Mouse (Mus musculus) gonadal fat pad, adult 2 months (tissue): ENCODE data around the gene F12. TPM values are rescaled to one million over a fixed set of nuclear protein-coding genes. Genes with fewer than 3 reads are reported as not detected.

Experiments used
- DNase-seq: peaks from one replicate; pipeline ENCODE4 v3.0.0-alpha.2; 2012; ENCODE audit warnings: low read depth
- polyA plus RNA-seq: library from polyadenylated mRNA; depleted of rRNA; stranded (reverse); fragments of >200 nt; gene quantifications from 2 replicates; pipeline ENCODE4 v1.2.3, GENCODE M21; 2012; rRNA removed

Gene F12
- polyA plus RNA-seq, 1 experiment = 0.12 TPM

- DNase-seq = no peak
Measured at GRCm38 (mm10) chr13:55371740-55372139, 54.9 kb downstream of the F12 start.

- no peak for DNase-seq
Measured at GRCm38 (mm10) chr13:55371007-55371681, 55.4 kb downstream of the F12 start.

- DNase-seq = no peak
Measured at GRCm38 (mm10) chr13:55370234-55370633, 56.4 kb downstream of the F12 start.

GRCm38 (mm10) chr13:55369531-55370114, 57.0 kb downstream of the F12 start, which contains the start of gene Rgs14:
Rgs14 (plus strand) TSS chr13:55369732.
- no peak for DNase-seq

- DNase-seq = no peak
Measured at GRCm38 (mm10) chr13:55368401-55368800, 58.2 kb downstream of the F12 start.

Other genes starting within 250 kb of the F12 start
- gene Nsd1, start 217.0 kb downstream of the F12 start, polyA plus RNA-seq = 23.1 and 26.3 TPM in 2 replicates
- 245 and 271 TPM in 2 replicates for gene Prelid1, start 106.3 kb downstream of the F12 start, polyA plus RNA-seq
- 82.7 and 84.8 TPM in 2 replicates for gene Rab24, start 104.8 kb downstream of the F12 start, polyA plus RNA-seq
- gene Mxd3, start 97.0 kb downstream of the F12 start, polyA plus RNA-seq = 1.3 and 2.2 TPM in 2 replicates
- 319 and 353 TPM in 2 replicates for gene Lman2, start 64.0 kb downstream of the F12 start, polyA plus RNA-seq
- 2.4 and 2.8 TPM in 2 replicates for gene Rgs14, start 57.1 kb downstream of the F12 start, polyA plus RNA-seq
- gene Slc34a1, start 28.6 kb downstream of the F12 start, polyA plus RNA-seq = 0.34 and 0.91 TPM in 2 replicates
- gene Pfn3, start 11.6 kb downstream of the F12 start, polyA plus RNA-seq = 0.26 and 0.49 TPM in 2 replicates
- 36.1 and 44.1 TPM in 2 replicates for gene Grk6, start 18.3 kb upstream of the F12 start, polyA plus RNA-seq
- gene Prr7, start 37.5 kb upstream of the F12 start, polyA plus RNA-seq = 1.9 and 3.4 TPM in 2 replicates
- gene Dbn1, start 61.3 kb upstream of the F12 start, polyA plus RNA-seq = 20.5 and 24.4 TPM in 2 replicates
- gene Pdlim7, start 86.9 kb upstream of the F12 start, polyA plus RNA-seq = 79.3 and 81.5 TPM in 2 replicates
- 5.5 and 6.7 TPM in 2 replicates for gene Dok3, start 102.5 kb upstream of the F12 start, polyA plus RNA-seq
- 52.7 and 53.6 TPM in 2 replicates for gene Ddx41, start 109.9 kb upstream of the F12 start, polyA plus RNA-seq
- 51.3 and 57.7 TPM in 2 replicates for gene Fam193b, start 144.3 kb upstream of the F12 start, polyA plus RNA-seq
- gene Tmed9, start 146.9 kb upstream of the F12 start, polyA plus RNA-seq = 166 and 199 TPM in 2 replicates
- gene B4galt7, start 173.1 kb upstream of the F12 start, polyA plus RNA-seq = 20.3 and 25.3 TPM in 2 replicates
- gene Caml, start 196.2 kb upstream of the F12 start, polyA plus RNA-seq = 29.0 and 30.2 TPM in 2 replicates
- 13.6 and 13.9 TPM in 2 replicates for gene Ddx46, start 208.2 kb upstream of the F12 start, polyA plus RNA-seq